Mouse (Mus musculus) hematopoietic stem cell, adult 5-6 weeks (primary cell): ENCODE results near the gene Tssk3. TPM values are rescaled to one million over a fixed set of nuclear protein-coding genes. Genes with fewer than 3 reads are reported as not detected.
"Not testable (repeated sequence)": the region's sequence is repeated elsewhere in the genome, so short reads cannot be mapped to it uniquely, and the experiment has no call there.

Source experiments
- ATAC-seq, 2 experiments: fragments of 125-278 bp in 1 of 2; replicated peaks in 1 of 2; 2 replicates each; pipeline ENCODE4 v1.8.0; 2016 to 2017; ENCODE audit warnings: inconsistent platforms in 2 of 2, mild to moderate bottlenecking in 2 of 2, moderate number of reproducible peaks in 2 of 2, low read depth in 1 of 2, moderate TSS enrichment in 1 of 2; ENCODE audit not compliant: low FRiP score in 2 of 2, poor library complexity in 2 of 2, severe bottlenecking in 2 of 2, insufficient read depth in 1 of 2, low TSS enrichment in 1 of 2
- total RNA-seq: library from RNA; stranded (forward); fragments of 172-1452, 232-1000 nt; gene quantifications from 2 replicates; pipeline ENCODE4 v1.2.3, GENCODE M21; 2017

Gene Tssk3
- total RNA-seq, 1 experiment from 2014 or later: not detected

DNA sequence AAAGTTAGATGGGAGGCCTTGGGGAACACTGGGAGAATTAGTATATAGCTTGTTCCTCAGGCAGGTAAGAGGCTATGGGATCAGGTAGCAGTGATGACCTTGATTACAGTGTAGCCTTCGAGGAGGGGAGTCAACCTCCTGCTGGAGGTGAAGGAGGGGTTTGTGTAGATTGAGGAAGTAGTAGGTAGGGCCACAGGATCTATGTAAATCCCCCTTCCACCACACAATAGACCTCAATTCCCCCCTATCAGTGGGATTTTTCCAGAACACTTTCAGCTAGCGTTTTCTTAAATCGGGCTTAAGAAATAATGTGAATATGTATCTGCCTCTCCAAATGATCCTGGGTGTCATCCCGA, 30.0 kb downstream of the Tssk3 start:
- peak; percentile 19 to 34; a peak in 2 of 4 replicates for ATAC-seq

- ATAC-seq: no peak
Observed at GRCm38 (mm10) chr4:129459726-129460125, 31.1 kb downstream of the Tssk3 start.

GRCm38 (mm10) chr4:129457311-129457710, 33.5 kb downstream of the Tssk3 start:
- not testable (repeated sequence) for ATAC-seq

GRCm38 (mm10) chr4:129456126-129456525, 34.7 kb downstream of the Tssk3 start:
- ATAC-seq: no peak

GRCm38 (mm10) chr4:129455265-129455664, 35.6 kb downstream of the Tssk3 start:
- ATAC-seq: peak; percentile 86 to 94

DNA sequence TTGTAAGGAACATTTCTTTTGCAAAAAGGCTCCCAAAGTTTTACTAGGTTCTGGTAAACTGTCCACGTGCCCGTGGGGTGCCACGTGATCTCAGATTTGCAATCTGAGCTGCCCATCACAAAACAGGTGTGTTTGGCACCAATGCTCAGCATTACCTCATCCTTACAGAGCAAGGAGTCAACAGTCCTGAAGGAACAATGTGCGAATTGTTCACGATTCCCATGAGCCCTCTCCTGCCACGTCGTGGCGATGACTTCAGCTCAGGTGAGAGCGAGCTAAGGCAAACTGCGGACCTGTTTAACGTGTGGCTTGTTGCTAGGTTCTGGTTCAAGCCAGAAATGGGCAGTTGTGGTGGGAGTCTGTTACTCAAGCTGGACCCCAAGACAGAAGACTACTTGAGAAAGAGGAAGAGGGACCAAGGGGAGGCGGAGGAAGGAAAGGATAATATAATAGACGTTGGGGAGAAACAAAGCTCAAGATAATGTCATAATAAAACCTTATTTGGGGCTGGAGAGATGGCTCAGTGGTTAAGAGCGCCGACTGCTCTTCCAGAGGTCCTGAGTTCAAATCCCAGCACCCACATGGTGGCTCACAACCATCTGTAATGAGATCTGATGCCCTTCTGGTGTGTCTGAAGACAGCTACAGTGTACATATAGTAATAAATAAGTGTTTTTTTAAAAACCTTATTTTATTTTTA, 39.2 kb downstream of the Tssk3 start:
- ATAC-seq: no peak

DNA sequence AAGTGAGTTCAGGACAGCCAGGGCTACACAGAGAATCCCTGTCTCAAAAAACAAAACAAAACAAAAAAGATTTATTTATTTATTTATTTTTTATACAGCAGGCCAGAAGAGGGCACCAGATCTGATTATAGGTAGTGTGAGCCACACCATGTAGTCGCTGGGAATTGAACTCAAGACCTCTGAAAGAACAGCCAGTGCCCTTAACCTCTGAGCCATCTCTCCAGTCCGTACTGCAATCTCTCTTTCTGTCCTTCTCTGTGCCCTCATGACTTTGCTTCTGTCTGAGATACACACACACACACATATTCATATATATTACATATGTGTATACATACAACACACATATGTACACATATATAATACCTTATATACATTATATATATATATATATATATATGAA, 40.0 kb downstream of the Tssk3 start:
- ATAC-seq: no peak

- no peak for ATAC-seq
Observed at GRCm38 (mm10) chr4:129448713-129449112, 42.1 kb downstream of the Tssk3 start.

- ATAC-seq: no peak
Observed at GRCm38 (mm10) chr4:129447778-129448563, 42.9 kb downstream of the Tssk3 start.

DNA sequence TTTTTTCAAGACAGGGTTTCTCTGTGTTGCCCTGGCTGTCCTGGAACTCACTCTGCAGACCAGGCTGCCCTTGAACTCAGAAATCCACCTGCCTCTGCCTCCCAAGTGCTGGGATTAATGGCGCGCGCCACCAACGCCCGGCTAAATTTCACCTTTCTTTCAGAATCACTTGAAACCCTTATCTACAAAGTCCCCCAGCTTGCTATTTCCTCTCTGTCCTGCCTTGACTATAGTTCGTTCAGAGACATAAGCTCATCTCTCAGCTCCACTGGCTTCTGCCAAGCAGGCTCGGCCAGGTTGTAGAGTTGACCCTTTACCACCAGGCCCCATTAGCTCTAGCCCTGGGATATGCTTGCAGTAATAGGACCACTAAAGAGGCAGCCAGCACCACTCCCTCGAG, 43.5 kb downstream of the Tssk3 start:
- ATAC-seq: no peak

- no peak for ATAC-seq
Observed at GRCm38 (mm10) chr4:129441145-129441544, 49.7 kb downstream of the Tssk3 start.

DNA sequence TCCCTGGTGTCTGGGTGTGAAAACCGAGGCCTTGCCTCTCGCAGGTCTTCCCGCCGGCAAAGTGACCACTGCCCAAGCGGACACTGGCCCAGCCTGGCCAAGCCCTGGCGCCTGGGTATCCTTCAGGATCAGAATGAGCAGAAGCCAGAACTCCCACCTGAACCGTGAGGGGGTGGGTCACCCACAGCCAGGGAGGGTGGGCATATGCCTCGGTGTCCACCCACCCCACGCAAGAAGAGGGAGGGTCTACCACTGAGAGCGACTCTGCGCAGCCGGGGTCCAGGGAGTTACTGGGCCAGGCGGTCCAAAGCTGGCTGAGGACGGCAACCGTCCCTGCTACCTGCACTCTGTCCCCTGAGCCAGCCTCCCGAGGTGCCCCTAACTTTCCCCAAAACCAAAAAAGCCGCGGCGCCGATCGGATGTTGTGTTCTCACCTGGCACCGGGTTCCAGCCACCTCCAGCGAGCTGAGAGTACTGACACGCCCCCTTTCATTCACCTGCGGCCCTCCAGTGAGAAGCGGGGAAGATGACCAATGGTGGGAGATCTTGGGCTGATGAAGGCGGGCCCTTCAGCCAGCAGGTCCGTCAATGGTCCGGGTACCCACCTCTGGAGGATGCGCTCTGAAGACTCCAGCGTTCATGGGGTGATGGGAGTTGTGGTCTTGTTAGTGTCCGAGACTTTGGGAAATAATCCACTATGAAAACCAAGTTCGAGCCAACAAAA, 50.3 kb downstream of the Tssk3 start, which contains the start of gene Zbtb8b:
TSS of gene Zbtb8b (minus strand) at position 514 of the 724 bp plus-strand sequence.
- ATAC-seq: 0 out of 4 replicates have a peak, but pooled peaks have one; percentile 7 to 25

Other genes starting within 250 kb of the Tssk3 start
- 2.7 and 3.8 TPM in 2 replicates for gene C77080, start 229.6 kb downstream of the Tssk3 start, total RNA-seq
- gene Sync, start 203.4 kb downstream of the Tssk3 start, total RNA-seq: 0.05 TPM in 1 of 2 replicates, not detected in the other
- gene Rbbp4, start 155.7 kb downstream of the Tssk3 start, total RNA-seq: 118 and 128 TPM in 2 replicates
- gene Zbtb8os, start 155.3 kb downstream of the Tssk3 start, total RNA-seq: 89.1 and 106 TPM in 2 replicates
- 8.1 and 12.2 TPM in 2 replicates for gene Zbtb8a, start 112.9 kb downstream of the Tssk3 start, total RNA-seq
- not detected in 2 replicates for gene Zbtb8b, start 50.2 kb downstream of the Tssk3 start, total RNA-seq
- gene Bsdc1, start 29.4 kb downstream of the Tssk3 start, total RNA-seq: 36.2 and 41.3 TPM in 2 replicates
- not detected in 2 replicates for gene Fam229a, start 168 bp upstream of the Tssk3 start, total RNA-seq
- gene Marcksl1, start 22.6 kb upstream of the Tssk3 start, total RNA-seq: 159 and 228 TPM in 2 replicates
- gene Hdac1, start 51.7 kb upstream of the Tssk3 start, total RNA-seq: 104 TPM in 2 replicates
- gene Lck, start 82.6 kb upstream of the Tssk3 start, total RNA-seq: 27.1 and 36.3 TPM in 2 replicates
- gene Fam167b, start 87.5 kb upstream of the Tssk3 start, total RNA-seq: not detected in 2 replicates
- 226 and 281 TPM in 2 replicates for gene Eif3i, start 109.6 kb upstream of the Tssk3 start, total RNA-seq
- gene Tmem234, start 109.6 kb upstream of the Tssk3 start, total RNA-seq: 86.7 and 91.1 TPM in 2 replicates
- gene Dcdc2b, start 123.2 kb upstream of the Tssk3 start, total RNA-seq: not detected in 2 replicates
- gene Iqcc, start 128.1 kb upstream of the Tssk3 start, total RNA-seq: 11.4 and 25.6 TPM in 2 replicates
- gene Ccdc28b, start 132.9 kb upstream of the Tssk3 start, total RNA-seq: 57.7 and 75.9 TPM in 2 replicates
- 106 and 169 TPM in 2 replicates for gene Txlna, start 150.0 kb upstream of the Tssk3 start, total RNA-seq
- gene Kpna6, start 181.7 kb upstream of the Tssk3 start, total RNA-seq: 16.0 and 22.8 TPM in 2 replicates
- gene Tmem39b, start 205.8 kb upstream of the Tssk3 start, total RNA-seq: 6.4 and 8.0 TPM in 2 replicates